Mouse (Mus musculus) layer of hippocampus, adult 2 months (tissue): ENCODE data around the gene Nav2. TPM values are rescaled to one million over a fixed set of nuclear protein-coding genes. Genes with fewer than 3 reads are reported as not detected.

Experiments
- DNase-seq, 2 experiments: peaks; one replicate each; pipeline ENCODE4 v3.0.0; 2022; ENCODE audit warnings: low spot score in 2 of 2
- H3K27ac ChIP-seq: fragments of 200-600 bp; 2 replicates; pipeline ENCODE4 v1.8.1; 2022
- H3K4me3 ChIP-seq: fragments of 200-600 bp; 2 replicates; pipeline ENCODE4 v1.8.1; 2022; ENCODE audit warnings: mild to moderate bottlenecking
- CTCF ChIP-seq: fragments of 200-600 bp; conservative IDR thresholded peaks from 2 replicates; pipeline ENCODE4 v1.8.1; 2022; ENCODE audit warnings: antibody characterized with exemption, mild to moderate bottlenecking, moderate library complexity
- total RNA-seq, 2 experiments: library from RNA; stranded (reverse); gene quantifications; 2 replicates each; pipeline ENCODE4 v1.2.3; 2021

The Nav2 gene
- total RNA-seq, 2 experiments from 2014 or later = 84.8 to 106 TPM

DNA sequence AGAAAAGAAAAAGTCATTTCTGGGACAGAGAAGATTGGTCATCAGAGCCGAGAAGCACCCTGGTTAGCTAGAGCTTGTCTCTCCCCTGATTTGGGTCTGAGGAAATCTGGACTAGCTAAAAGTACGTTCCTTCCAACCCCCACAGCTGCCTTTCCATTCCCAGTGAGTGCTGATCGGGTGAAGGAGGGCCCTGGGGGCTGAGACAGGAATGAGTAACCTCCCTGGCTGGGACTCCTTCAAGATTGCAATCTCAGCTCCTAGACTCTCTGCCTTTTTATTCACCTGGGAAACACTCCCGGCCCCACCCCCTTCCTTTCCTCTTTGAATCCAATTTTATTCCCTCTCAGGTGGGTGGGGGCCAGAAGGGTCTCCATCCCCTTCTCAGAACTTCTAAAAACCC is 612.8 kb downstream of the Nav2 start:
- DNase-seq = no peak
- H3K27ac ChIP-seq = no peak overlapping the region
- no peak overlapping the region for H3K4me3 ChIP-seq

DNA sequence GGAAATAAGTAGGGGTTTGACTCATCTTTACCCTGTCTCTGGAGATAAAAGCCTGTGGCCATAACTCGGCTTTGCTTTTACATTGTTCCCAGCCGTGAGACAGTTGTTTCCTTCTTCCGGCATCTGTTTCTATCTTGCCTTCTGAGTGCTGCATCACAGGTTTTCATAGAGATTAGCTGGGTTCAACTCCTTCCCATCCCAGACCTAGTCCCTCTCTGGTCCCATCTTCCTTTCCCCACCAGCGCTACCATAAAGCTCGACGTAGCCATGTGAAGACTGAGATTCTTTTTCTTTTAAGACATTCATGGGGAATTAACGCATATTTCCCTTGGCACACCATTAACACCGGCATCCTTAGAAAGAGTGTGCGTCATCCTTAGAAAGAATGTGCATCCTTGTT is 613.5 kb downstream of the Nav2 start:
- no peak for TF ChIP-seq CTCF
- DNase-seq = no peak
- Histone ChIP-seq H3K4me3 (peak overlapping the region; percentile 50; the same call in 1 of the 2 replicates), H3K27ac (peak overlapping the region; percentile 73; the same call in 1 of the 2 replicates)

More for the DNA sequence above, 612.8 kb downstream of the Nav2 start:
- TF ChIP-seq CTCF = no peak

DNA sequence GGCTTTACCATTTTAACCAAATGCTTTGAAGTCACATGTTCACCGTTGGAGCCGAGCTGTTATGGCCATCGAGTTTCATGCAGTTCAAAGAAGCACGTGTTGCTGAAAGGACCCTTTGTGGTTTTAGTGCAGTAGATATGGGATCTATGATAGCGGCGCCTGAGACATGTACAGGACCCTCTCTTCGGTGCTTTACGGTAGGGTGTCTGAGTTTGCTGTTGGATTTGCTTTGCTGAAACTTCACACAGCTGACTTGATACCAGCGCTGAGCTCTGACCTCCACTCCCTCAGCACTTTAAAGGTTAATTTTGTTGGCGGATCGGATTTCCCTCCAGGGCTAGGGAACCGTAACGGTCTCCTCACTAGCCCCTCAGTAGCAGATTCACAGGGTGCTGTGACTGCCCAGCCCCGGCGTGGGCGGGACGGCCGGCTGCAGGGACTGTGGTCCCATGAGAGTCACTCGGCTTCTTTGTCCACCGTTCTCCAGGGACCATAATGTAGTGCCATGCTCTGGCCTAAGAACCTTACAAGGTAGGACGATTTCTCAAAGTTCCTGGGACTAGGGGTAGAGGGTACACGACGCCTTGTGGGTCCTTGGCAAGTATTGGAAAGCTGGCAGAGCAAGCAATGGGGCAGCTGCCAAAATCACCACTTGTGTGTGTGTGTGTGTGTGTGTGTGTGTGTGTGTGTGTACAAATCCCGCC is 614.0 kb downstream of the Nav2 start:
- DNase-seq = no peak
- Histone ChIP-seq H3K27ac (peak overlapping the region; percentile 73), H3K4me3 (peak overlapping the region; percentile 50)
- TF ChIP-seq CTCF = no peak

DNA sequence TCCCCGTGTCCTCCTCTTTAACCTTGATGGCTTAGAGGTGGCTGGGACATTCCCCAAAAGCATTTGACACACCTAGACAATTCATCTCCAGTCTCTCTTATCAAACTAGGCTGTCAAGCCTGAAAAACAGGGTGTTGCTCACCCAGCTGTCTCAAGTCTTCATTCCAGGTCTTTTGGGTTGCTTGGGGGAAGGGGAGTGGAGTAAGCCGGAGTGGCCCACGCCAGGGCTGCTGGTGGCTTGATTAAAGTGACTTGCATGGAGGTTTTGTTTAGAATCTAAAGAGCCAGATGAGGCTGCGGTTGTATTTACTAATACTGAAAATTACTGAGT is 614.6 kb downstream of the Nav2 start:
- H3K4me3 ChIP-seq = peak overlapping the region; percentile 50
- H3K27ac ChIP-seq = peak overlapping the region; percentile 73
- DNase-seq = no peak

DNA sequence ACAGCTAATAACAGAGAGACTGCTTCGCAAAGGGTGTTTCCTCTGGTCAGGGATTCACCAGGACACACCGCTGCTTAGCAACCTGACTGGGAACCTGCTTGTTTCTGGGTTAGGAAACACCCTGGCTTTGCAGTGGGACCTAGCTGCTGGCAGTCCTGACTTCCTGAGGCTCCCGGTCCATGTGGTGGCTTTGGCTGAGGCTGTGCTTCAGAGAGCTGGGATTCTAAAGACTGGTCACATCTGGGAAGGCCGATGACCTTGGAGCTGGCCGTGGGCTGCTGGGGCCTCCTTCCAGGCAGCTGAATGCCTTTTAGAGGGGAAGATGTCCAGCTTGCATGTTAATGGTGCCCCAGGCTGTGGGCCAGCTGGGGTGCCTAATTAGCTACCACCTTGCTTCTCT is 615.2 kb downstream of the Nav2 start:
- peak overlapping the region; percentile 73 for H3K27ac ChIP-seq
- no peak for TF ChIP-seq CTCF
- DNase-seq = peak in 1 of 2 experiments; percentile 50
- H3K4me3 ChIP-seq = peak overlapping the region; percentile 50

More for the DNA sequence above, 614.6 kb downstream of the Nav2 start:
- TF ChIP-seq CTCF = no peak

DNA sequence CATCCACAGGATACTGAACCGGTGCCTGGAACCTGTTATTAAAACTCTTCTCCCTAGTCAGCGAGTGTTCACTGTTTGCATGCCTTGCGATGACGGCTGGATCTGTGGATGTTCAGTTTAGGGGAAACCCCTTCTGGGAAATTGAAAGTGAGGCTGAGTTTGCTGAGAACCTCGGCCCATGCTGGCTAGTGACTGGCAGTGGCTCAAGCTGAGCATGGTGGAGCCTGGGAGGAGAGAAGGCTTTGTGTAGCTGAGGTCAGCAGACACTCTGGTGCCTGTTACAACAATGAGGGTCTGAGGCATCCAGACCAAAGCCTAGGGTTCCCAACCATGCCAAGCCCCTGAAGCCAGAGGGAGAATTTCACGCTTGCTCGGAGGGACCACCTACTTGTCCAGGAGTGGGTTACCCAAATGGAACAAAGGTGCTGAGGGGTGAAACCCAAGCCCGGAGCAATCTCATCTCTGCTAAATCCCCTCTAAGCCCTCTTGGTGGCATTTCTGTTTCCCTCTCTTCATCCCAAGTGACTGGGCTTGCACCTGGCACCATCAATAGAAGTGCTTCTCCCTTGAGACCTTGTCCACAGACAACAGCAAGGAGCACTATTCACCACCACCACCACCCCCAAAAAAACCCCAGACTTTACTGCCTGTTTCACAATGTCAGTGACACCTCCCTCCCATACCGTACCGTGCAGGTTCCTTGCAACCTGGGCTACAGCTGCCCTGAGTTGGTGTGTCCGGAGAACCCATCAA is 617.0 kb downstream of the Nav2 start:
- peak overlapping the region; percentile 73 for H3K27ac ChIP-seq
- no peak for DNase-seq
- H3K4me3 ChIP-seq = peak overlapping the region; percentile 2; the same call in 1 of the 2 replicates
- TF ChIP-seq CTCF = no peak

DNA sequence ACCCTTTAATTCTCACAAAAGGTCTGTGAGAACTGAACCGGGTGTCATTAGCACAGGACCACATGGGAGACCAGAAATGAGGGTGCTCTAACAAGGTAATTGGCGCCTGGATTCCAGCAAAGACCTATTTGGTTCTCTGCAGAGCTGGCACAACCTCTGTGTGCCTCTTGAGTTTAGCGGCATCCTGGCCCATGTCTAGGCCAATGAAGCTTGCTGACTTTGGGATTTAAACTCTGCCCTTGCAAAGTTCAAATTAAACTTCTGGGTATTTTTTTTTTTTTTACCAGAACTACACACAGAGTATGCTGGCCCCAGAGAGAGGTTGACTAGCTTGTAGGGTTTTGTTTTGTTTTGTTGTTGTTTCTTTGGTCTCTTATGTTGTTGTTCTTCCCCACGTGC is 617.6 kb downstream of the Nav2 start:
- TF ChIP-seq CTCF = no peak
- H3K27ac ChIP-seq = peak overlapping the region; percentile 73
- DNase-seq = no peak
- H3K4me3 ChIP-seq = no peak overlapping the region

DNA sequence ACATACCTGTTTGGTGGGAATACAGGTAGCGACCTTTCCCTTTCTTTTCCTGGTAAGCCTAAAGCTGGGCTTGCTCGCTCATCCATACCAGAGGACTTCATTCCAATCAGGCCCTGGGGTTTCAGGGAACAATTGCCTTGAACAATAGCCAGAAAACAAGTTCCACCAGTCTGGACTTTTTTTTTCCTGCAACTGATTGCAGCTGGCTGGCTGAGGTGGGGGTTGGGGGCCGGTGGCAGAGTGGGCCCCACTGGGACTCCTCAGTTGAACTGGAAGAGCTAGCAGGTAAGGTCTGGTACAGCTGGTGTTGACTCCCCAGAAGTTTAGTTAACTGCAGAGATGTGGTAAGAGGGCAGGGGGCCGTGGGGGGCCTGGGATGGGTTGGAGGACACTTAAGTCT is 619.0 kb downstream of the Nav2 start:
- DNase-seq = no peak
- Histone ChIP-seq H3K27ac (peak overlapping the region; percentile 37), H3K4me3 (no peak overlapping the region)
- TF ChIP-seq CTCF = no peak

DNA sequence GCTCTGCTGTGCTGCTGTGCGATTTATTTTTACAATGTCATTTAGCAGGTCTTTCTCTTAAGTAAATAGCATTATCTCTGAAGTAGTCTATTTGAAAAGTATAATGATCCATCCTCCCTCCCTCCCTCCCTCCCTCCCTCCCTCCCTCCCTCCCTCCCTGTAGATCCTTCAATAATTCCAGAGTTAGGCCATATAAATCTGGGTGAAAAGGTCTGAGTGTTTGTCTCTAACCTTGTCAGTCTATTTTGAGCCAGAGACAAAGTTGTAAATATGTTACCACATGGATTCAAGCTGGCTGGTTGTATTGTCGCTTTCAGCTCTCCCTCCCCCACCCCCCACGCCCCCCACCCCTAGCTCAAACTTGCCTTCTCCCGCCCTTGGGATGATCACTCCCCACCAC is 619.4 kb downstream of the Nav2 start:
- no peak for DNase-seq
- no peak for TF ChIP-seq CTCF
- Histone ChIP-seq H3K27ac (peak overlapping the region; percentile 37; the same call in 1 of the 2 replicates), H3K4me3 (no peak overlapping the region)

DNA sequence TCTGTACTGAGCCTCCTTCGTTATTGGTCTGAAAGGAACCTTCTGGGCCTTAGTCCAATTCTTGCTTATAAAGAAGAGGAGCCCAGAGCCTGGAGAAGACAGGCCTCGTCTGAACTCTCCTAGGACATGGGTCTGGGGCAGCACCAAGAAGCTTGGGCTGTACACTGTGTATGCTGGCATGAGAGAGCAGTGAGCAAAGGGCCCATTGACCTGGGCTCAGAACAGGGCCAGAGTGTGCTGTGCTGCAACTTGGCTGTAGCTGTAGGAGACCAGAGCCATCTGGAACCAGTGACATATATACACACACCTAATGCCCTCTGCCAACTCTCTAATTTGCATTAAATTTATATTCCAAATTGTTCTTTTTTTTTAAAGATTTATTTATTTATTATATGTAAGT is 621.0 kb downstream of the Nav2 start:
- Histone ChIP-seq H3K27ac (no peak overlapping the region), H3K4me3 (no peak overlapping the region)
- no peak for DNase-seq
- no peak; the same call in 1 of the 2 replicates for TF ChIP-seq CTCF

DNA sequence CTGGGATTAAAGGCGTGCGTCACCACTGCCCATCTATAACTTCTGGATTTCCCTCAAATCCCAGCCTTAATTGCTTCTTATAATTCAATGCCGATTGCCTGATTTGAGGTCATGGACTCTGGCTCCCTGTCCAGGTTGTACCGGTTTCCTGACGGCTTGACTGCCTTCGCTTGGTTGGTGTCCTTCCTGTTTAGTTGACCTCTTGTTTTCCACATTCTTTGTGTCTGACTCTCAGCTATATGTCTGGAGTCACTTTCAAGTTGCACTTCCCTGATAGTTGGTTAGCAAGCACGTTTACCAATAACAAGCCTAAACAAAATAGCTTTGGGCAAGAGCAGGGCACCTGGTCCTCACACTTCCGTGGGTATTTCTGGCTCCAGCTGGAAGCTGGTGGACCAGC is 625.1 kb downstream of the Nav2 start:
- no peak overlapping the region for H3K4me3 ChIP-seq
- H3K27ac ChIP-seq = no peak overlapping the region
- TF ChIP-seq CTCF = no peak
- DNase-seq = no peak

DNA sequence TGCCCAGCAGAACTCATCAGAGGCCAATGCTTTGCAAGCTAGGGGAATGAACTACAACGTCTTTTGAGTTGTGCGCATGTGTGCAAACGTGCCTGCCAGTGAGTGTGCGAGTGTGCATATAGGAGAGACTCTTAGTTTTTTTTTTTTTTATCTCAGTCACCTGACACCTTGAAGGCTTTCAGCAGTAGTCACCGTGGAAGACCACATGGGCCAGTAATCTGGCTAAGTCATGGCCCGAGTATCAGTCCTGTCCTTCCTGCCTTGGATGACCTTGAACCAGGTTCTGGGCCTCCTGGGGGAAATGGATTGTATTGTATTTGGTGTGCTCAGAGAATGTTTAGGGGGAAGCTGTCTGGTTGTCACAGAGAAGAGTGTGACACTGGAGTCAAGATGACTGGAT is 625.7 kb downstream of the Nav2 start:
- H3K27ac ChIP-seq = no peak overlapping the region
- no peak for DNase-seq
- no peak for TF ChIP-seq CTCF
- no peak overlapping the region for H3K4me3 ChIP-seq

DNA sequence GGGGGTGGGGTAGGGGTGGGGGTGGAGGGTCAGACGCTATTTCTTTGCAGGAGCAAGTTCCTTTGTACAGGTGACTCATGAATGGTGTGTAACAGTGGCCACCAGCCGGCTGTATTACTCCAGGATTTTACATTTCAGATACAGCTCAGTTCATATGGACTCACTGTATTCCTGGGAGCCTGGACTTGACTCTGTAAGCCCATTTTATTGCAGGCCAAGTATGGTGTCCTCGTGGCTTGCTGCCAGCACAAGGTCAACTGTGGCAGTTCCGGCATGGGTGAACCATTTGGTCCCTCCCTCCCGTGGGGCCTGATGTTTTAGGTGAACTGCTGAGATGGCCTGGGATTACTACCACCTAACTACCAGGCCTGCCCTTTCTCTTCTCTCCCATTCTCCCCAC is 629.8 kb downstream of the Nav2 start:
- Histone ChIP-seq H3K4me3 (no peak overlapping the region), H3K27ac (no peak overlapping the region)
- TF ChIP-seq CTCF = no peak
- DNase-seq = no peak

DNA sequence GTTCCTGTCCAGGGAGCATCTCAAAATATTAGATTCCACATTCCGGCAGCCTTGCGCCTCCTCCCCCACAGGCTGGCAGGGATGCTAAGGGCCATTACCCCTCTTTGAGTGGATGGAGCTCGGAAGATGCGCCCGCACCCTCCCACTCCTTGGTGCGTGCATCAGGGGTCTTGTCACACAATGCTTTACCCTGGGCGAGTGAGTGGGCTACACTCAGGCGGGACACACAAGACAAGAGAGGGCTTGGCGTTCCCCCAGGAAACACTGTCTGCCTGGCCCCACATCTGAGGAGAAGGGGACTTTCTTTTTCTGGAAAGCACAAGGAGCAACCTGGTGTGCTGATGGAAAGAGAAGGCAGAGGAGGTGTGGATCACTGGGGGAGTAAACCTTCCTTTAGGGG is 631.7 kb downstream of the Nav2 start:
- no peak for TF ChIP-seq CTCF
- DNase-seq = no peak
- Histone ChIP-seq H3K27ac (0 out of 2 replicates have a peak overlapping the region, but pooled peaks have one; percentile 23), H3K4me3 (no peak overlapping the region)
